Mouse (Mus musculus) neural tube, embryonic 12.5 days (tissue): ENCODE measurements around the gene Rbm14. TPM values are rescaled to one million over a fixed set of nuclear protein-coding genes. Genes with fewer than 3 reads are reported as not detected.
"Not testable (repeated sequence)": the region's sequence is repeated elsewhere in the genome, so short reads cannot be mapped to it uniquely, and the experiment has no call there.

Source experiments
- ATAC-seq: fragments of 200-750 bp; cut with Nextera tagmentation; 2 replicates; pipeline ENCODE4 v1.8.0; 2017; ENCODE audit warnings: low read depth, mild to moderate bottlenecking, moderate TSS enrichment, moderate library complexity; ENCODE audit not compliant: low FRiP score
- H3K27ac ChIP-seq: fragments of 300-500 bp; sonication (generic); 2 replicates; pipeline ENCODE4 v1.5.1; 2016
- H3K27me3 ChIP-seq: fragments of 300-500 bp; sonication (generic); replicated peaks from 2 replicates; pipeline ENCODE4 v1.6.1; 2016; ENCODE audit warnings: mild to moderate bottlenecking
- H3K36me3 ChIP-seq: fragments of 300-500 bp; sonication (generic); 2 replicates; pipeline ENCODE4 v1.6.1; 2016; ENCODE audit warnings: mild to moderate bottlenecking
- H3K4me1 ChIP-seq: fragments of 300-500 bp; sonication (generic); 2 replicates; pipeline ENCODE4 v1.6.1; 2016
- H3K4me2 ChIP-seq: fragments of 300-500 bp; sonication (generic); replicated peaks from 2 replicates; pipeline ENCODE4 v1.6.1; 2016; ENCODE audit warnings: mild to moderate bottlenecking
- H3K4me3 ChIP-seq: fragments of 300-500 bp; sonication (generic); 2 replicates; pipeline ENCODE4 v1.5.1; 2016
- H3K9ac ChIP-seq: fragments of 300-500 bp; sonication (generic); 2 replicates; pipeline ENCODE4 v1.6.1; 2016; ENCODE audit warnings: mild to moderate bottlenecking
- H3K9me3 ChIP-seq: fragments of 300-500 bp; sonication (generic); 2 replicates; pipeline ENCODE4 v1.6.1; 2016; ENCODE audit warnings: mild to moderate bottlenecking
- WGBS: fragments of 180-500 bp; shearing (Covaris S2); methylation state at CpG from one replicate; pipeline ENCODE4 v1.1.7; 2016; 5-methylcytosine and 5-hydroxymethylcytosine counted together
- polyA plus RNA-seq: library from polyadenylated mRNA; unstranded; fragments of >200 nt; fragmentation: Nextera tagmentation; extraction: Ambion mirVana; gene quantifications from 2 replicates; pipeline ENCODE4 v1.2.1, GENCODE M21; 2016

Gene Rbm14
- polyA plus RNA-seq, 1 experiment from 2014 or later, result 96.3 TPM

DNA sequence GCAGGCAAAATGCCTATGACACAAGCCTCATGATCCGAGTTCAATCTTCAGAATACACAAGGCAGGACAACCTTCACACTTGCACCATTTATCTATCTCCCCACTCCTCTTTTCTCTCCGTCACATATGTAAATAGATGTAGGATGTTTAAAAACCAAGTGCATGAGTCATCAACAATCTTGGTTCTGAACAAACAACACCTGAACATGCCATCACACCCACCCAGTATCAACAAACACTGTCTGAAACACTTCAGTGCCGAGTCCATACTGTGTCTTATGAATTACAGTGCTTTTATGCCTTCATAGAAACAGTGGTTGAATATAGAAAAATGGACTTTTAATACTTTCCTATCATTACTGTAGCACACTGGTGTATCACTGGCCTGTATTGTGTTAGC is 38.6 kb downstream of the Rbm14 start:
- Histone ChIP-seq H3K9me3 (no peaks in the 10 kb centered on the region), H3K36me3 (peaks cover 59% of the 10 kb centered on the region), H3K4me2 (no peak overlapping the region), H3K4me3 (no peak overlapping the region), H3K9ac (no peak overlapping the region), H3K27me3 (no peaks in the 10 kb centered on the region), H3K27ac (no peak overlapping the region), H3K4me1 (no peaks in the 10 kb centered on the region)
- 91% methylated on average over 3 of the region's 3 CpGs for WGBS
- no peak for ATAC-seq

DNA sequence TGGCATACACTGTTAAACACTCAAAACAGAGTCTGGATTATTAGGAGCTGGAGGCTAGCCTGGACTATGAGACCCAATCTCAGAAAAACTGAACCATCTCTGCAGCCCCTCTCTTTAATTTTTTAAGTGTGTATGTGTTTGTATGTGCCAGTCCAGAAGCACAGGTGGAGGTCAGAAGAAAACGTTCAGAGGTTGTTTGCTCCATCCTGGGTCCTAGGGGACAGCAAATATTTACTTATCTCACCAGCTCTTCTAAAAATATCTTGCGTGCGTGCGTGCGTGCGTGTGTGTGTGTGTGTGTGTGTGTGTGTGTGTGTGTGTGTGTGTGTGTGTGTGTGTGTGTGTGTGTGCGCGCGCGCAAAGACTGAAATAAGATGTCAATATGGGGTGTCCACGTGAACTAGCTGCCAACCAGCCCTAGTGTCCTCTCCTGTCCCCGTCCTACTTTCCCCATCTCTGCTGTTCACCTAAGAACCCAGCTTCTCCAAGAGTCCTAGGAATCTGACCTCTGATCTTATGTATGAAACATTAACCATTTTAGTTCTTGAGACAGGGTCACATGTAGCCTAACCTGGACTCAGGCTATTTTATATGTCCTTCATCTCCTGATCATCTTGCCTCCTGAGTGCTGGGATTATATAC is 43.8 kb downstream of the Rbm14 start:
- Histone ChIP-seq H3K4me2 (no peak overlapping the region), H3K27me3 (no peaks in the 10 kb centered on the region), H3K4me3 (no peak overlapping the region)

DNA sequence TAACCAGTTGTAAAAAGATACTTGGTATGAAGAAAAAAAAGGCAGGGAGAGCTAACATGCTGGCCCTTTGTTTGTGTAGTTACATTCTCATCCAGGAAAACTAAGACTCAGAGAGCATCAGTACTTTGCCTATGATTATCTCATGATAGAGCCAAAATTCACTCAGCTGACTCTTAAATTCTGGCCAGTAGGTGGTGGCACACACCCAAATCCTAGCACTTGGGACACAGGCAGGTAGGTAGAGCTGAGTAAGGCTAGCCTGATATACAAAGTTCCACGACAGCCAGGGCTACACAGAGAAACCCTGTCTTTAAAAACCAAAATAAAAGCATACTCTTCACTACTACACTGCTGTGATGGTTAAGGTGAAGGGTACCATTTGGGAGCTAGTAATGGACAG is 48.6 kb downstream of the Rbm14 start:
- Histone ChIP-seq H3K27me3 (no peaks in the 10 kb centered on the region), H3K27ac (no peak overlapping the region), H3K9ac (no peak overlapping the region), H3K4me1 (peaks cover 26% of the 10 kb centered on the region), H3K4me2 (peak overlapping the region; percentile 20; the same call in 1 of the 2 replicates), H3K9me3 (no peaks in the 10 kb centered on the region), H3K4me3 (no peak overlapping the region), H3K36me3 (peaks cover 71% of the 10 kb centered on the region)
- no peak for ATAC-seq
- WGBS, result 73% methylated on average over 1 of the region's 1 CpGs

More for the DNA sequence above, 43.8 kb downstream of the Rbm14 start:
- Histone ChIP-seq H3K9me3 (no peaks in the 10 kb centered on the region), H3K36me3 (peaks cover 73% of the 10 kb centered on the region), H3K4me1 (peaks cover 7% of the 10 kb centered on the region), H3K9ac (no peak overlapping the region), H3K27ac (no peak overlapping the region)
- ATAC-seq, result no peak
- WGBS, result 96% methylated on average over 11 of the region's 12 CpGs

DNA sequence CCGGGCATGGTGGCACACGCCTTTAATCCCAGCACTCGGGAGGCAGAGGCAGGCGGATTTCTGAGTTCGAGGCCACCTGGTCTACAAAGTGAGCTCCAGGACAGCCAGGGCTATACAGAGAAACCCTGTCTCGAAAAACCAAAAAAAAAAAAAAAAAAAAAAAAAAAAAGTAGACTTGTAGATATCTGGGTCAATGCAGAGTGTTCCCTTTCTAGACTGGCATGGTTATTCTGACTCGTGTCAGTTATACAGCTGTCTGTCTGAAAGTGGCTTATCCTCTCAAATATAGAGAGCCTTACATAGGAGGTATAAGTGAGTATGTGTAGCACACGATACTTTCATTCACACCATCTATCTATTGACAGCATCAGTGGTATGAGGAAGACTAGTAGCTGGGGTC is 50.9 kb downstream of the Rbm14 start:
- H3K4me1 ChIP-seq, result peaks cover 30% of the 10 kb centered on the region
- peak overlapping the region; percentile 12 for H3K4me2 ChIP-seq

DNA sequence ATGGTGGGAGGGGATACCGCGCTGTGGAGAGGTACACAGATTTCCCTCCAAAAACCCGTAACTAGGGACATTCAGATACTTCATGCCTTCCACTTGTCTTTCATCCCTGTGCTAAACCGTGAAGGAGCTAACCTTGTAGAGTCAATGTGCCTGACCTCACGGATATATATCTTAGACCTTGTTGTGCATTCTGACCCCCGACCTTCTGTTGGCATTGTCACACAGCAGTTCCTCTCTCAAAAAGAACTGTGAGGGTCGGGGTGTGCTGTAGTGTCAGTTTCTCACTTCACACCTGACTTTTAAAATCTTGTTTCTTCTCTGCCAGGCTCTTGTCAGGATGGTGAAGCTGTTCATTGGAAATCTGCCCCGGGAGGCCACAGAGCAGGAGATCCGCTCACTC is 54.5 kb downstream of the Rbm14 start:
- no peak for ATAC-seq

More for the DNA sequence above, 50.9 kb downstream of the Rbm14 start:
- H3K36me3 ChIP-seq, result peaks cover 57% of the 10 kb centered on the region
- not testable (repeated sequence) for H3K4me3 ChIP-seq, H3K9me3 ChIP-seq, H3K27ac ChIP-seq, H3K27me3 ChIP-seq, H3K9ac ChIP-seq, ATAC-seq
- WGBS, result 93% methylated on average over 8 of the region's 8 CpGs

DNA sequence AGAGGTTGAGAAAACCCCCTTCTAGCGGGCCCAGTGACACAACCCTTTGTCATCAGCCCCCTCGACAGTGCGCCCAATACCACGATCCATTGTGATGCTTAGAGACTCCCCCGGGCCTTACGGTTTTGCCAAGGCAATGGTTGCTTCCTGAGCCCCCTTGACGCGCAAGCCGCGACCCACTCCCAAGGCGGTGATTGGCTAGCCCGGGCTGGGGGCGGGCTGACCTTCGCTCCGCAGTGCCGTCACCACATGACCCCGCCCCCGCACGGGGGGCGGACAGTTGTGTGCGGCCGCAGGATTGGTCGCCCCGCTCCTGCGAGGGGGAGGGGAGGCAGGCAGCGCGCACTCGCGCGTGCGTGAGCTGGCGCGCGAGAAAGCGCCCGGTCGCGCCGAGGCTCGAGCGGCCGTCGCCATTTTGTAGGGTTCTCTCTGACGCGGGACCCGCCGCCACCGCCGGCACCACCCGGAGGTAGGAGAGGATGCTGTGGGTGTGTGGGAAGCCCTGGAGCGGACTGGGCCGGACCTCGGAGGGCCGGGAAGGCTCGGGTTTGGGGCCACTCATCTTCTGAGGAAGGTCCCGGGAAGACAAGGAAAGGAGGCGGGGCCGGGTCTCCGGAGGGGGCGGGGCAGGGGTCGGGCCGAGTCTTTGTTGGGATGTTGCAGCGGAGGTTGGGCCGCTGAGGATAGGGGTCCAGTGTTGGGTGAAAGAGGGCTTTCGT is 55.1 kb downstream of the Rbm14 start, which contains the start of gene Rbm4b:
TSS of gene Rbm4b (plus strand) at position 305 of the 719 bp plus-strand sequence.
- peaks cover 23% of the 10 kb centered on the region for H3K4me1 ChIP-seq
- H3K9me3 ChIP-seq, result no peaks in the 10 kb centered on the region
- ATAC-seq, result peak; percentile 96
- H3K4me3 ChIP-seq, result peak within 1 kb of the TSS; percentile 56
- H3K27ac ChIP-seq, result peak within 1 kb of the TSS; percentile 87
- WGBS, result under 1% methylated on average over 65 of the region's 65 CpGs
- peak within 1 kb of the TSS; percentile 64 for H3K4me2 ChIP-seq
- peak within 1 kb of the TSS; percentile 76 for H3K9ac ChIP-seq
- no peaks in the 10 kb centered on the region for H3K27me3 ChIP-seq
- H3K36me3 ChIP-seq, result peaks cover 35% of the 10 kb centered on the region

More for the DNA sequence above, 54.5 kb downstream of the Rbm14 start:
- Histone ChIP-seq H3K27ac (peak overlapping the region; percentile 87), H3K9ac (peak overlapping the region; percentile 76), H3K4me3 (peak overlapping the region; percentile 56), H3K36me3 (peaks cover 32% of the 10 kb centered on the region), H3K27me3 (no peaks in the 10 kb centered on the region), H3K4me2 (peak overlapping the region; percentile 64), H3K9me3 (no peaks in the 10 kb centered on the region), H3K4me1 (peaks cover 23% of the 10 kb centered on the region)
- 4% methylated on average over 9 of the region's 9 CpGs for WGBS

DNA sequence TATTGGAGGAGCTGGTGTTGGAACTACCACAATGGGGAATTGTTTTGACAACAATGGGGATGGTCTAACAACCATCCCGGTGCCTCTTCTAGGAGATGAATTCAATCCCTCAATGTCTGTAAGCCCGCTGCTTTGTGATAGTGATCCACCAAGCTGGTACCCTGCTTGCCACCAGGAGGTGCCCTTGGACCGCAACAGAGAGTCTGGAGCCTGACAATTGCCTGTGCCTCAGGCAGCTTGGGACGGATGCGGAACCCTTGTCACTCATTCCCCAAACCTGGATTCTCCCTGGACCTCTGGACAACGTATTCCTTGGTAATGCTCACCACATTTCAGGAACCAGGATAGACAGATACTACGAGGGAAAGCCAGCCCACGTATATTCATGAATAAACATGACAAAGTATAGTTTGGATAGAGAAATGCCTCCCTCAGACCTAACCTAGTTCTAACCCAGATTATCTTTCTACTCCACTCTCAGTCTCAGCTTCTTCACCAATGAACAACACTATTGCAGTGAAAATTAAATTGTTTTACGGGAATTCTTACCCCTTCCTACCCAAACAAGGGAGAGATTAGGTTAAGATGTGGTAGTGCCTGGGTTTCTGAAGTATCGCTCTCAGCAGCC is 55.8 kb downstream of the Rbm14 start:
- H3K4me2 ChIP-seq, result peak overlapping the region; percentile 64
- H3K27ac ChIP-seq, result peak overlapping the region; percentile 71
- WGBS, result under 1% methylated on average over 10 of the region's 10 CpGs
- H3K9me3 ChIP-seq, result no peaks in the 10 kb centered on the region
- H3K4me1 ChIP-seq, result peaks cover 16% of the 10 kb centered on the region
- no peaks in the 10 kb centered on the region for H3K27me3 ChIP-seq
- H3K36me3 ChIP-seq, result peaks cover 37% of the 10 kb centered on the region
- peak overlapping the region; percentile 53 for H3K9ac ChIP-seq
- peak overlapping the region; percentile 56 for H3K4me3 ChIP-seq
- peak; percentile 86 for ATAC-seq

Other genes starting within 250 kb of the Rbm14 start
- 15.6 and 17.9 TPM in 2 replicates for gene Lrfn4, start 196.0 kb downstream of the Rbm14 start, polyA plus RNA-seq
- 56.1 and 60.5 TPM in 2 replicates for gene Rce1, start 186.0 kb downstream of the Rbm14 start, polyA plus RNA-seq
- gene Gm960, start 113.0 kb downstream of the Rbm14 start, polyA plus RNA-seq, result 3.8 and 5.9 TPM in 2 replicates
- gene Sptbn2, start 100.5 kb downstream of the Rbm14 start, polyA plus RNA-seq, result 39.5 and 41.8 TPM in 2 replicates
- 157 and 164 TPM in 2 replicates for gene Rbm4b, start 55.1 kb downstream of the Rbm14 start, polyA plus RNA-seq
- 102 and 106 TPM in 2 replicates for gene Rbm4, start 17.7 kb downstream of the Rbm14 start, polyA plus RNA-seq
- 28.1 and 34.7 TPM in 2 replicates for gene Gm21992, start within 50 bp of the Rbm14 start, polyA plus RNA-seq
- 42.3 and 44.1 TPM in 2 replicates for gene Ccs, start 27.7 kb upstream of the Rbm14 start, polyA plus RNA-seq
- 0.14 and 0.26 TPM in 2 replicates for gene Ccdc87, start 27.7 kb upstream of the Rbm14 start, polyA plus RNA-seq
- 59.0 and 61.8 TPM in 2 replicates for gene Ctsf, start 43.5 kb upstream of the Rbm14 start, polyA plus RNA-seq
- 3.3 TPM in 2 replicates for gene Actn3, start 66.3 kb upstream of the Rbm14 start, polyA plus RNA-seq
- 21.4 and 22.1 TPM in 2 replicates for gene Zdhhc24, start 67.0 kb upstream of the Rbm14 start, polyA plus RNA-seq
- 8.1 and 10.5 TPM in 2 replicates for gene Bbs1, start 95.0 kb upstream of the Rbm14 start, polyA plus RNA-seq
- gene Dpp3, start 116.7 kb upstream of the Rbm14 start, polyA plus RNA-seq, result 167 and 171 TPM in 2 replicates
- 4.9 and 6.5 TPM in 2 replicates for gene Peli3, start 131.5 kb upstream of the Rbm14 start, polyA plus RNA-seq
- 126 and 132 TPM in 2 replicates for gene Mrpl11, start 150.5 kb upstream of the Rbm14 start, polyA plus RNA-seq
- 0.06 and 0.08 TPM in 2 replicates for gene Npas4, start 178.7 kb upstream of the Rbm14 start, polyA plus RNA-seq
- 6.1 and 6.2 TPM in 2 replicates for gene Slc29a2, start 212.2 kb upstream of the Rbm14 start, polyA plus RNA-seq
- gene B4gat1, start 227.2 kb upstream of the Rbm14 start, polyA plus RNA-seq, result 48.2 and 50.0 TPM in 2 replicates
- 2.4 and 3.4 TPM in 2 replicates for gene AC124502.3, start 227.3 kb upstream of the Rbm14 start, polyA plus RNA-seq
- 58.7 TPM in 2 replicates for gene Brms1, start 229.7 kb upstream of the Rbm14 start, polyA plus RNA-seq
- 2.0 and 2.5 TPM in 2 replicates for gene Rin1, start 238.8 kb upstream of the Rbm14 start, polyA plus RNA-seq